Mouse (Mus musculus): ENCODE data around the gene Aunip. TPM values are rescaled to one million over a fixed set of nuclear protein-coding genes. Genes with fewer than 3 reads are reported as not detected.
A peak's percentile ranks its signal among the peaks of the same experiment; 100 is the strongest.

Gene Aunip
- total and polyA plus RNA-seq, 3 experiments, result 8.1 to 18.7 (median 12.1) TPM

GRCm38 (mm10) chr4:134511730-134512129, 931 bp downstream of the Aunip start:
- Histone ChIP-seq H3K9me3 (replicated peaks) (no peaks in the 10 kb centered on the region), H3K36me3 (replicated peaks) (peaks cover 49% of the 10 kb centered on the region), H3K4me1 (ENCODE audit: insufficient read depth, low read depth, low read length) (peaks cover 51% of the 10 kb centered on the region), H3K4me3 (ENCODE audit: low read depth, low read length) (peak overlapping the region; percentile 82), H3K27me3 (ENCODE audit: insufficient read depth, low read length) (no peaks in the 10 kb centered on the region)
- no peak for ATAC-seq (ENCODE audit: extremely low read depth, insufficient number of reproducible peaks, low FRiP score, poor library complexity, severe bottlenecking)
- no peak for DNase-seq (ENCODE audit: low spot score)
- no peak for TF ChIP-seq POLR2AphosphoS5 (IDR thresholded peaks at IDR 0.05; ENCODE audit: insufficient replicate concordance, low read depth, low read length)
- no peak for TF ChIP-seq GATA1 (IDR thresholded peaks at IDR 0.05; ENCODE audit: borderline replicate concordance, low read length)
- TF ChIP-seq GATA2 (IDR thresholded peaks at IDR 0.05; ENCODE audit: borderline replicate concordance, low read depth, low read length), result no peak
- TF ChIP-seq TAL1 (conservative IDR thresholded peaks at IDR 0.05; ENCODE audit: low read depth, low read length), result no peak
- no peak for TF ChIP-seq CTCF (IDR thresholded peaks at IDR 0.05; ENCODE audit: low read depth, low read length)

DNA sequence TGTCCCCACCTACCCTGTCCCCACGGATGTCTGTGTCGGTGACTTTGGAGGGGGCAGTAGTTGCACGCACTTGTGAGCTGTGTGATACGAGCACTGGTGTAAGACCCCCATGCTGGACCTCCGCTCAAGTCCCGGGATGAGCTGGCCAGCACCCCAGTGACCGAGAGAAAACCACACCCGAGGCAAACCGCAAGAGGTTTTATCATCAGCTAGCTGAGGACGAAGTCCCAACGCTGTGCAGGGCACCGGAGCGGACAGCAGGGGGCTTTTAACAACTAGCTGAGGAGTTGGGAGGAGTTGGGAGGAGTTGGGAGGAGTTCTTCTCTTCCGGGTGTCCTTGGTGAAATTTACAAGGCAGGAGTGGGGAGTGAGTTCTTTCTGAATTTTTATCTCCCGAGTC, 2.0 kb downstream of the Aunip start:
- no peak overlapping the region for H3K4me3 ChIP-seq (ENCODE audit: low read depth, low read length)
- no peaks in the 10 kb centered on the region for H3K9me3 ChIP-seq (replicated peaks)
- H3K36me3 ChIP-seq (replicated peaks), result peaks cover 49% of the 10 kb centered on the region
- H3K4me1 ChIP-seq (ENCODE audit: insufficient read depth, low read depth, low read length), result peaks cover 48% of the 10 kb centered on the region
- H3K27me3 ChIP-seq (ENCODE audit: insufficient read depth, low read length), result no peaks in the 10 kb centered on the region
- no peak for TF ChIP-seq CTCF (IDR thresholded peaks at IDR 0.05; ENCODE audit: low read depth, low read length)
- no peak for TF ChIP-seq POLR2AphosphoS5 (IDR thresholded peaks at IDR 0.05; ENCODE audit: insufficient replicate concordance, low read depth, low read length)
- no peak for TF ChIP-seq GATA2 (IDR thresholded peaks at IDR 0.05; ENCODE audit: borderline replicate concordance, low read depth, low read length)
- no peak for TF ChIP-seq TAL1 (conservative IDR thresholded peaks at IDR 0.05; ENCODE audit: low read depth, low read length)
- no peak for TF ChIP-seq GATA1 (IDR thresholded peaks at IDR 0.05; ENCODE audit: borderline replicate concordance, low read length)
- ATAC-seq (ENCODE audit: extremely low read depth, insufficient number of reproducible peaks, low FRiP score, poor library complexity, severe bottlenecking), result no peak
- DNase-seq (ENCODE audit: low spot score), result no peak

- Histone ChIP-seq H3K4me3 (ENCODE audit: low read depth, low read length) (no peak overlapping the region), H3K27me3 (ENCODE audit: insufficient read depth, low read length) (no peaks in the 10 kb centered on the region), H3K36me3 (replicated peaks) (peaks cover 54% of the 10 kb centered on the region), H3K4me1 (ENCODE audit: insufficient read depth, low read depth, low read length) (peaks cover 41% of the 10 kb centered on the region), H3K9me3 (replicated peaks) (no peaks in the 10 kb centered on the region)
- DNase-seq (ENCODE audit: low spot score) (no peak), ATAC-seq (ENCODE audit: extremely low read depth, insufficient number of reproducible peaks, low FRiP score, poor library complexity, severe bottlenecking) (no peak)
- TF ChIP-seq GATA2 (IDR thresholded peaks at IDR 0.05; ENCODE audit: borderline replicate concordance, low read depth, low read length) (no peak), GATA1 (IDR thresholded peaks at IDR 0.05; ENCODE audit: borderline replicate concordance, low read length) (no peak), TAL1 (conservative IDR thresholded peaks at IDR 0.05; ENCODE audit: low read depth, low read length) (no peak), POLR2AphosphoS5 (IDR thresholded peaks at IDR 0.05; ENCODE audit: insufficient replicate concordance, low read depth, low read length) (no peak), CTCF (IDR thresholded peaks at IDR 0.05; ENCODE audit: low read depth, low read length) (no peak)
Observed at GRCm38 (mm10) chr4:134514309-134514930, 3.6 kb downstream of the Aunip start.

- H3K36me3 ChIP-seq (replicated peaks), result peaks cover 65% of the 10 kb centered on the region
- H3K9me3 ChIP-seq (replicated peaks), result no peaks in the 10 kb centered on the region
- no peaks in the 10 kb centered on the region for H3K27me3 ChIP-seq (ENCODE audit: insufficient read depth, low read length)
- no peak for TF ChIP-seq POLR2AphosphoS5 (IDR thresholded peaks at IDR 0.05; ENCODE audit: insufficient replicate concordance, low read depth, low read length)
- no peak for TF ChIP-seq TAL1 (conservative IDR thresholded peaks at IDR 0.05; ENCODE audit: low read depth, low read length)
- TF ChIP-seq GATA2 (IDR thresholded peaks at IDR 0.05; ENCODE audit: borderline replicate concordance, low read depth, low read length), result no peak
- no peak for TF ChIP-seq CTCF (IDR thresholded peaks at IDR 0.05; ENCODE audit: low read depth, low read length)
- no peak for TF ChIP-seq GATA1 (IDR thresholded peaks at IDR 0.05; ENCODE audit: borderline replicate concordance, low read length)
- H3K4me3 ChIP-seq (ENCODE audit: low read depth, low read length), result no peak overlapping the region
- peaks cover 38% of the 10 kb centered on the region for H3K4me1 ChIP-seq (ENCODE audit: insufficient read depth, low read depth, low read length)
- ATAC-seq (ENCODE audit: extremely low read depth, insufficient number of reproducible peaks, low FRiP score, poor library complexity, severe bottlenecking) (no peak), DNase-seq (ENCODE audit: low spot score) (no peak)
Observed at GRCm38 (mm10) chr4:134515614-134516013, 4.8 kb downstream of the Aunip start.

- ATAC-seq (ENCODE audit: extremely low read depth, insufficient number of reproducible peaks, low FRiP score, poor library complexity, severe bottlenecking) (no peak), DNase-seq (ENCODE audit: low spot score) (no peak)
- H3K9me3 ChIP-seq (replicated peaks), result no peaks in the 10 kb centered on the region
- H3K4me3 ChIP-seq (ENCODE audit: low read depth, low read length), result no peak overlapping the region
- peaks cover 76% of the 10 kb centered on the region for H3K36me3 ChIP-seq (replicated peaks)
- no peak for TF ChIP-seq GATA1 (IDR thresholded peaks at IDR 0.05; ENCODE audit: borderline replicate concordance, low read length)
- TF ChIP-seq GATA2 (IDR thresholded peaks at IDR 0.05; ENCODE audit: borderline replicate concordance, low read depth, low read length), result no peak
- no peak for TF ChIP-seq POLR2AphosphoS5 (IDR thresholded peaks at IDR 0.05; ENCODE audit: insufficient replicate concordance, low read depth, low read length)
- no peak for TF ChIP-seq TAL1 (conservative IDR thresholded peaks at IDR 0.05; ENCODE audit: low read depth, low read length)
- TF ChIP-seq CTCF (IDR thresholded peaks at IDR 0.05; ENCODE audit: low read depth, low read length), result no peak
- H3K4me1 ChIP-seq (ENCODE audit: insufficient read depth, low read depth, low read length), result peaks cover 44% of the 10 kb centered on the region
- no peaks in the 10 kb centered on the region for H3K27me3 ChIP-seq (ENCODE audit: insufficient read depth, low read length)
Observed at GRCm38 (mm10) chr4:134516981-134517380, 6.2 kb downstream of the Aunip start.

DNA sequence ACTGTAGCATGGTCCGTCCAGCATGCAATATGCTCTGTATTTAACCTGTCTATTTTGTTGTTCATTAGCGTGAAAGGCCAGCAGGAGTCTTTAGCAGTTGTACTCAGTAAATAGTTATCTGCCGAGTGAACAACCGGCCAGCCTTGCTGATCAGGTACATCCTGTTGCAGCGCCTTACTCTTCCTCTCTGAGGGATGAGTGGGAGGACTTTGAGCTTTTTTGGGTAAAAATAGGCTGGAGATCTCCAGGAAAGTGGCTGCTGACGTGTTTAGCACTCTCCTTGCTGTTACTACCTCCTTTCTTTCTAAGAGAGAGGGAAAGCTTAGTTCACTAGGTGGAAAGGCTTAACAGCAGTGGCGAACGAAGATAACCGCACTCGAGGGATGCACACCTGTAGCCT, 6.9 kb downstream of the Aunip start:
- ATAC-seq (ENCODE audit: extremely low read depth, insufficient number of reproducible peaks, low FRiP score, poor library complexity, severe bottlenecking) (no peak), DNase-seq (ENCODE audit: low spot score) (no peak)
- Histone ChIP-seq H3K4me3 (ENCODE audit: low read depth, low read length) (no peak overlapping the region), H3K27me3 (ENCODE audit: insufficient read depth, low read length) (no peaks in the 10 kb centered on the region), H3K4me1 (ENCODE audit: insufficient read depth, low read depth, low read length) (peaks cover 44% of the 10 kb centered on the region), H3K36me3 (replicated peaks) (peaks cover 78% of the 10 kb centered on the region), H3K9me3 (replicated peaks) (no peaks in the 10 kb centered on the region)
- TF ChIP-seq CTCF (IDR thresholded peaks at IDR 0.05; ENCODE audit: low read depth, low read length) (no peak), TAL1 (conservative IDR thresholded peaks at IDR 0.05; ENCODE audit: low read depth, low read length) (no peak), POLR2AphosphoS5 (IDR thresholded peaks at IDR 0.05; ENCODE audit: insufficient replicate concordance, low read depth, low read length) (no peak), GATA2 (IDR thresholded peaks at IDR 0.05; ENCODE audit: borderline replicate concordance, low read depth, low read length) (no peak), GATA1 (IDR thresholded peaks at IDR 0.05; ENCODE audit: borderline replicate concordance, low read length) (no peak)

Measured in G1E (cell line).